Mouse (Mus musculus): ENCODE measurements around the gene U2af1l4. TPM values are rescaled to one million over a fixed set of nuclear protein-coding genes. Genes with fewer than 3 reads are reported as not detected.

U2af1l4 gene
- polyA plus RNA-seq, 1 experiment from 2014 or later: 102 TPM

DNA sequence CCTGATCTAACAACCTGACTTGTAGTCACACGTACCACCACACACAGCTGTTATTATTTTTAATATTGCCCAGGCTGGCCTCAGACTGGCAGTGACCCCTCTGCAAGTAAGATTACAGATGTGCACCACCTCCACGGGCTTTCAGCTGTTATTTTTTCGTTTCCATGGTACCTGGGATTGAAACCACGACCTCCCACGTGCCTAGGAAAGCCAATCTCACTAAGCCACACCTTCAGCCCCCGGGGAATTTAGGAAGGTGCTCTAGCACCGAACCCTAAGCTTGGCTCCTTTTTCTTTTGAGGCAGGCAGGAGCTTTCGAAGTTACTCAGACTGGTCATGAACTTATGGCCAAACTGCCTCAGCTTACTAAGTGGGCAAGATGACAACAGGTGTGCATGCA, 41.3 kb downstream of the U2af1l4 start:
- Histone ChIP-seq H3K4me2 (ENCODE audit: low read length) (no peak overlapping the region), H3K4me3 (replicated peaks; ENCODE audit: low read depth, low read length) (no peak overlapping the region), H3K36me3 (ENCODE audit: insufficient read depth, low read length) (no peaks in the 10 kb centered on the region), H3K9me3 (replicated peaks; ENCODE audit: low read length) (no peaks in the 10 kb centered on the region), H3K4me1 (replicated peaks; ENCODE audit: insufficient read depth, low read length) (0 out of 2 replicates have a peak, but pooled peaks cover 5% of the 10 kb centered on the region), H3K9ac (ENCODE audit: low read depth, low read length) (no peak overlapping the region), H3K27me3 (ENCODE audit: insufficient read depth, low read length) (no peaks in the 10 kb centered on the region), H3K27ac (no peak overlapping the region)
- WGBS: 40% methylated on average over 8 of the region's 8 CpGs
- no peak for TF ChIP-seq CTCF (IDR thresholded peaks at IDR 0.05; ENCODE audit: low read depth)
- ATAC-seq (replicated peaks; ENCODE audit: low FRiP score, low read depth): no peak
- no peak for DNase-seq (ENCODE audit: low spot score)

DNA sequence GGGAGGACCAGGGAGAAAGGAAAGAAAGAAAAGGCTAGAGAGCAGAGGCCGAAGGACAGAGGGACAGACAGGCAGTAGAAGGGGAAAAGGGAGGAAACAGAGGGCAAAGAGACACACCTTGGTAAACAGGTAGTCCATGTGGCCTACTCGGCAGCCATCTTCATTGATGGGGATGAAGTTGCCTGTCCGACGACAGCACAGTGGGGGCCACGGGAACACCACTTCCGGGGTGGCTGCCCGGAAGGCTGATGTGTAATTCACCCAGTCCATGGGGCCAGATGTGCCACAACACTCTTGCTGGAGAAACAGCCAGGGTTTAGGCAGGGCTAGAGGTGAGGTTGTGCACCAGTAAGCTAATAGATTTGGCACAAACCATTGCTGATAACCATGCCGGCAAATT, 41.8 kb downstream of the U2af1l4 start:
- ATAC-seq (replicated peaks; ENCODE audit: low FRiP score, low read depth) (no peak), DNase-seq (ENCODE audit: low spot score) (no peak)
- no peaks in the 10 kb centered on the region for H3K9me3 ChIP-seq (replicated peaks; ENCODE audit: low read length)
- H3K27me3 ChIP-seq (ENCODE audit: insufficient read depth, low read length): no peaks in the 10 kb centered on the region
- TF ChIP-seq CTCF (IDR thresholded peaks at IDR 0.05; ENCODE audit: low read depth): no peak
- H3K4me3 ChIP-seq (replicated peaks; ENCODE audit: low read depth, low read length): no peak overlapping the region
- H3K27ac ChIP-seq: no peak overlapping the region
- H3K4me1 ChIP-seq (replicated peaks; ENCODE audit: insufficient read depth, low read length): 0 out of 2 replicates have a peak, but pooled peaks cover 5% of the 10 kb centered on the region
- H3K9ac ChIP-seq (ENCODE audit: low read depth, low read length): no peak overlapping the region
- no peak overlapping the region for H3K4me2 ChIP-seq (ENCODE audit: low read length)
- no peaks in the 10 kb centered on the region for H3K36me3 ChIP-seq (ENCODE audit: insufficient read depth, low read length)
- 86% methylated on average over 8 of the region's 8 CpGs for WGBS

DNA sequence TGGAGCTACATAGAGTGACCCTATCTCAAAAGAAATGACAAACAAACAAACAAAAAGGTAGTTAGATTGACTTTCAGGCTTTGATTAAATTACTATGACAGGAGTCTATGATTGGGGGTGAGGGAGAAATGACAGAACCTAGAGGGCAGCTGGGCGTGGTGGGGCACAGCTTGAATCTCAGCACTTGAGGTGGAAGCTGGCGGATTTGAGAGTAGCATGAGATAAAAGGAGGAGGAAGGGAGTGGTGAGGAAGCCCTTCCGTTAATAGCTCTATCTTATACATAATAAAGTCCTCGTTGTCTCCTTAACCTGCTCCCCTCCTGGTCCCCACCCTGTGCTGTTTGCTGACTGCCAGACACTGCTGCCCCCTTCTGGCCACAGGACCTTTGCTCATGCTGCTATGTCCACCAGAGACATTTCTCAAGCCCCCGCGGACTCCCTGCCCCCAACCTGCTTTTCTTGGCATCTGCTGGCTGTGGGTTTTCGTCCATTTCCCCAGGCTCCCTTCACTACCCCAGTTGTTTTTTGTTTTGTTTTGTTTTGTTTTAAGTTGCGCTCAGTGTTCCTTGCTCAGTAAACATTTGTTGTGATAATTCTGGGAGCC, 44.7 kb downstream of the U2af1l4 start:
- Histone ChIP-seq H3K4me1 (replicated peaks; ENCODE audit: insufficient read depth, low read length) (0 out of 2 replicates have a peak, but pooled peaks cover 5% of the 10 kb centered on the region), H3K4me3 (replicated peaks; ENCODE audit: low read depth, low read length) (no peak overlapping the region), H3K27ac (no peak overlapping the region), H3K27me3 (ENCODE audit: insufficient read depth, low read length) (no peaks in the 10 kb centered on the region), H3K4me2 (ENCODE audit: low read length) (no peak overlapping the region), H3K36me3 (ENCODE audit: insufficient read depth, low read length) (no peaks in the 10 kb centered on the region), H3K9ac (ENCODE audit: low read depth, low read length) (no peak overlapping the region), H3K9me3 (replicated peaks; ENCODE audit: low read length) (no peaks in the 10 kb centered on the region)
- TF ChIP-seq CTCF (IDR thresholded peaks at IDR 0.05; ENCODE audit: low read depth): peak; percentile 78
- DNase-seq (ENCODE audit: low spot score) (peak; percentile 73), ATAC-seq (replicated peaks; ENCODE audit: low FRiP score, low read depth) (no peak)
- WGBS: 24% methylated on average over 8 of the region's 8 CpGs

DNA sequence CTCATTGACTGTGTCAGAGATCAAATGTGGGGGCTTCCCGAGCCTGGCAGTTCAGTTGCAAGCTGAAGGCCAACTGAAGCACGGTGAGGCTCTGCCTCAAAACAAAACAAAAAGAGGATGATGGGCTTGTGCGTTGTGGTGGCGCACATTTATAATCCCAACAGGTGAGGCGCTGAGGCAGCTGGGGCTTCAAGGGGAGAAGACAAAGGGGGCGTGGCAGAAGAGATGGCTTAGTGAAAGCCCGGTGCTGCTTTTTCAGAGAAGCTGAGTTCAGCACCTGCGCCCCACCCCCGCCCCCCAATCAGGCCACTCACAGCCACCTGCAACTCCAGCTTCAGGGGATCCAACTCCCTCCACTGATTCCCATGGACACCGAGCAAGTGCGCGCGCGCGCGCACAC, 45.4 kb downstream of the U2af1l4 start:
- 0 out of 2 replicates have a peak, but pooled peaks cover under 1% of the 10 kb centered on the region for H3K4me1 ChIP-seq (replicated peaks; ENCODE audit: insufficient read depth, low read length)
- DNase-seq (ENCODE audit: low spot score) (no peak), ATAC-seq (replicated peaks; ENCODE audit: low FRiP score, low read depth) (no peak)
- no peak overlapping the region for H3K4me3 ChIP-seq (replicated peaks; ENCODE audit: low read depth, low read length)
- WGBS: 48% methylated on average over 16 of the region's 16 CpGs
- H3K27ac ChIP-seq: no peak overlapping the region
- no peaks in the 10 kb centered on the region for H3K27me3 ChIP-seq (ENCODE audit: insufficient read depth, low read length)
- no peaks in the 10 kb centered on the region for H3K36me3 ChIP-seq (ENCODE audit: insufficient read depth, low read length)
- no peak for TF ChIP-seq CTCF (IDR thresholded peaks at IDR 0.05; ENCODE audit: low read depth)
- no peak overlapping the region for H3K9ac ChIP-seq (ENCODE audit: low read depth, low read length)
- no peak overlapping the region for H3K4me2 ChIP-seq (ENCODE audit: low read length)
- no peaks in the 10 kb centered on the region for H3K9me3 ChIP-seq (replicated peaks; ENCODE audit: low read length)

DNA sequence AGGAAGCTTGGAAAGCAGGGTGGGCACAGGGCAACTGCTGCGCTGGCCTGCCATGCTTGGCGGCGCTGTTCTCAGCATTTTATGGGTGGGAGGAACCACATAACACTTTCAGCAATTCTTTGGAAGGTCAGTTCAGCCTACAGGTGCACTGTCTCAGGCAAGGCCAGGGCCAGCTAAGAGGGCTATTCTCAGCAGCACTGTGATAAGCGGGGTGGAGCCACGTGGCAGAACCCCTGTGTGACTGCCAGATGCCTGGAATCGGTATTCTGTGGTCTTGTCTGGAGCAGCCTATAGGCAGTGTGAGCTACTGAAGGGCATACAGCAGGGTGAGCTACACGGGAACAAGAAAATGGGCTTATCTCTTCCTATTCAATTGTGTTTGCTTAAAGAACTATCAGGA, 46.9 kb downstream of the U2af1l4 start:
- no peaks in the 10 kb centered on the region for H3K9me3 ChIP-seq (replicated peaks; ENCODE audit: low read length)
- no peak for DNase-seq (ENCODE audit: low spot score)
- no peak overlapping the region for H3K9ac ChIP-seq (ENCODE audit: low read depth, low read length)
- H3K4me1 ChIP-seq (replicated peaks; ENCODE audit: insufficient read depth, low read length): no peaks in the 10 kb centered on the region
- no peak for ATAC-seq (replicated peaks; ENCODE audit: low FRiP score, low read depth)
- no peak overlapping the region for H3K4me3 ChIP-seq (replicated peaks; ENCODE audit: low read depth, low read length)
- no peaks in the 10 kb centered on the region for H3K27me3 ChIP-seq (ENCODE audit: insufficient read depth, low read length)
- H3K27ac ChIP-seq: no peak overlapping the region
- H3K36me3 ChIP-seq (ENCODE audit: insufficient read depth, low read length): no peaks in the 10 kb centered on the region; the same call in 1 of the 2 replicates
- no peak overlapping the region for H3K4me2 ChIP-seq (ENCODE audit: low read length)
- WGBS: 54% methylated on average over 7 of the region's 7 CpGs
- no peak for TF ChIP-seq CTCF (IDR thresholded peaks at IDR 0.05; ENCODE audit: low read depth)

DNA sequence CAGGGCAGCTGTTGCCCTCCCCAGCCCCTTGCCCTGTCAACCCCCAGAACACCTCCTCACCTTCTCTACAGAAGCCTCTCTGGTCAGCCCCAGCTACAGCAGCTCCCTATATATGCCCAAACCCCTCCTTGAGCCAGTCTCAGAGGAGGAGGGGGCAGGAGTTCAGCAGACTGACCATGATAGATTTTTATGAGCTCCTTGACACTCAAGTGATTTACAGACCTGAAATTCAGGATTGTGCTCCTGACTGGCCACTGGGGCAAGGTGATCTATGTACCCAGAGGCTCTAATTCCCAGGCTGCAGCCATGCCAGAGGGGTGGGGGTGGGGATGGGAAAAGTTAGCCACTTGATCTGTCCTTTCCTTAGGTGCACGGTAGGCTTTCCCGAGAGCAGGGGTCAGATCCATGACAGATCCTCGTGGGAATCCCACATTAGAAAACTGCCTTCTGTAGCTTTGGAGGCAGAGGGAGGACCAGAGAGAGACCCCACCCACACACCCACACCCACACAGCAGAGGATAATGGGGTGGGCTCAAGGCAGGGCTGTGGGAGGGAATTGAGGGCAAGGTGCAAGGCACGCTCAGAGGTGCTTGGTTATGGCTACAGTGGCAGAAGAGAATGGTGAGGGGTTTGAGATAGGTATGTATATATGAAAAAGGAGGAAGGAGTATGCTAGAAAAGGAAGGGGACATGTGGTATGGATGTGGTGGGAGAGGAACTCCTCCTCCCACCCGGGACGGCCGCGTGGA, 49.7 kb downstream of the U2af1l4 start, which contains the start of gene Upk1a:
Upk1a (minus strand) TSS at position 194 of the 749 bp plus-strand sequence.
- Histone ChIP-seq H3K27ac (peak within 1 kb of the TSS; percentile 19), H3K4me1 (replicated peaks; ENCODE audit: insufficient read depth, low read length) (no peaks in the 10 kb centered on the region), H3K4me3 (replicated peaks; ENCODE audit: low read depth, low read length) (no peak within 1 kb of the TSS), H3K27me3 (ENCODE audit: insufficient read depth, low read length) (no peaks in the 10 kb centered on the region), H3K9ac (ENCODE audit: low read depth, low read length) (no peak within 1 kb of the TSS), H3K36me3 (ENCODE audit: insufficient read depth, low read length) (peaks cover 9% of the 10 kb centered on the region; the same call in 1 of the 2 replicates), H3K4me2 (ENCODE audit: low read length) (0 out of 2 replicates have a peak within 1 kb of the TSS, but pooled peaks have one; percentile 7), H3K9me3 (replicated peaks; ENCODE audit: low read length) (no peaks in the 10 kb centered on the region)
- TF ChIP-seq CTCF (IDR thresholded peaks at IDR 0.05; ENCODE audit: low read depth): no peak
- DNase-seq (ENCODE audit: low spot score) (peak; percentile 61), ATAC-seq (replicated peaks; ENCODE audit: low FRiP score, low read depth) (peak; percentile 53)
- WGBS: 30% methylated on average over 8 of the region's 8 CpGs

Measured in kidney, postnatal 0 days (tissue).